Mouse (Mus musculus) liver, embryonic 14.5 days (tissue): Measurements from ENCODE around the gene Tnk1.

Experiments used
- CTCF ChIP-seq: IDR thresholded peaks from 2 replicates; pipeline ENCODE4 v1.5.1; 2016; ENCODE audit warnings: antibody characterized with exemption, low read depth, control low read depth
- EP300 ChIP-seq: IDR thresholded peaks from 2 replicates; pipeline ENCODE4 v1.6.1; 2016; ENCODE audit warnings: antibody characterized with exemption, low read depth

- TF ChIP-seq CTCF (no peak), EP300 (no peak)
These were observed 55.2 kb downstream of the Tnk1 start for GRCm38 (mm10) chr11:69803328-69803727.
